Mouse (Mus musculus) cerebellum, adult 2 months (tissue): ENCODE data around the gene Sugp2. TPM values are rescaled to one million over a fixed set of nuclear protein-coding genes. Genes with fewer than 3 reads are reported as not detected.
A peak's percentile ranks its signal among the peaks of the same experiment; 100 is the strongest.

Experiments
- DNase-seq, 2 experiments: peaks; one replicate each; pipeline ENCODE4 v3.0.0; 2021
- H3K27ac ChIP-seq: fragments of 200-500 bp; 2 replicates; pipeline ENCODE4 v1.5.1; 2012; ENCODE audit warnings: low read length, control low read depth, inconsistent platforms; ENCODE audit not compliant: insufficient read depth
- H3K27me3 ChIP-seq: fragments of 200-500 bp; 2 replicates; pipeline ENCODE4 v1.6.1; 2012; ENCODE audit warnings: inconsistent platforms, mild to moderate bottlenecking, low read length, moderate library complexity; ENCODE audit not compliant: control insufficient read depth, insufficient read depth
- H3K4me1 ChIP-seq: fragments of 200-500 bp; 2 replicates; pipeline ENCODE4 v1.6.1; 2011; ENCODE audit warnings: low read length; ENCODE audit not compliant: control insufficient read depth, insufficient read depth
- H3K4me3 ChIP-seq: fragments of 200-500 bp; replicated peaks from 2 replicates; pipeline ENCODE3; 2011; ENCODE audit warnings: mild to moderate bottlenecking, low read depth, low read length, control low read depth; ENCODE audit not compliant: insufficient read depth
- CTCF ChIP-seq: fragments of 200-500 bp; IDR thresholded peaks from 2 replicates; pipeline ENCODE4 v1.5.1; 2011; ENCODE audit warnings: low read depth, mild to moderate bottlenecking, control low read depth, low read length, moderate library complexity, borderline replicate concordance; ENCODE audit not compliant: insufficient read depth
- POLR2A ChIP-seq: fragments of 200-500 bp; IDR thresholded peaks from 2 replicates; pipeline ENCODE4 v1.6.1; 2011; ENCODE audit warnings: low read length, control low read depth, borderline replicate concordance; ENCODE audit not compliant: insufficient read depth
- WGBS: fragments of 180-500 bp; shearing (Covaris S2); methylation state at CpG from one replicate; pipeline ENCODE4 v1.1.7; 2018; 5-methylcytosine and 5-hydroxymethylcytosine counted together
- polyA plus RNA-seq: library from polyadenylated mRNA; depleted of rRNA; stranded (reverse); fragments of >200 nt; gene quantifications from 2 replicates; pipeline ENCODE4 v1.2.3, GENCODE M21; 2012

Sugp2 gene
- polyA plus RNA-seq, 1 experiment = 102 TPM

- H3K27ac ChIP-seq = no peak overlapping the region
- H3K4me3 ChIP-seq = no peak overlapping the region
- 23% methylated on average over 4 of the region's 4 CpGs for WGBS
- no peaks in the 10 kb centered on the region for H3K4me1 ChIP-seq
- H3K27me3 ChIP-seq = no peaks in the 10 kb centered on the region
- DNase-seq = no peak
- TF ChIP-seq POLR2A (no peak), CTCF (no peak)
Measured at GRCm38 (mm10) chr8:70227997-70228396, 6.0 kb upstream of the Sugp2 start.

DNA sequence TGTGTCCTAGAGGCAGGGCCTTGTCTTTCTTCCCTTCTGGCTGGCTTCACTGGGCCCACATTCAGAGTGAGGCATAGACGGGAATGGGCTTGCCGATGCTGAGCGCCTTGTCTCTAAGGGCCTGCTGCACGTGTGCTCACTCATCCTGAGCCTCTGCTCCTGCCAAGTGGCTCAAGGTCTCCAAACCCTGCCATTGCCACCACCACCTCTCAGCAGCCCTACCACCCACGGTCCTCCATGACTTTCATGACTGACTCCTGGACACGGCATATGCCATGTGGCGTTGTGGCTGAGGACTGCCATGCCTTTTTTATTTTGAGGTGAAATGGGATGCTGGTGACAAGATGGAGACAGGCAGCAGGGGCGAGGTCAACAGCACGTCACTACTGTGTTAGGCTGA is 3.2 kb upstream of the Sugp2 start:
- Histone ChIP-seq H3K27me3 (no peaks in the 10 kb centered on the region), H3K4me3 (no peak overlapping the region), H3K4me1 (no peaks in the 10 kb centered on the region; the same call in 1 of the 2 replicates), H3K27ac (no peak overlapping the region)
- TF ChIP-seq CTCF (no peak), POLR2A (no peak)
- 67% methylated on average over 9 of the region's 9 CpGs for WGBS
- DNase-seq = no peak

GRCm38 (mm10) chr8:70233606-70234005 is 420 bp upstream of the Sugp2 start:
- no peak for TF ChIP-seq CTCF
- no peak for TF ChIP-seq POLR2A
- Histone ChIP-seq H3K4me1 (no peaks in the 10 kb centered on the region; the same call in 1 of the 2 replicates), H3K27me3 (no peaks in the 10 kb centered on the region), H3K27ac (no peak overlapping the region), H3K4me3 (peak overlapping the region; percentile 84)
- 2% methylated on average over 13 of the region's 13 CpGs for WGBS
- no peak for DNase-seq

GRCm38 (mm10) chr8:70234781-70235128 is 729 bp downstream of the Sugp2 start:
- peak overlapping the region; percentile 27; the same call in 1 of the 2 replicates for H3K27ac ChIP-seq
- under 1% methylated on average over 15 of the region's 15 CpGs for WGBS

DNA sequence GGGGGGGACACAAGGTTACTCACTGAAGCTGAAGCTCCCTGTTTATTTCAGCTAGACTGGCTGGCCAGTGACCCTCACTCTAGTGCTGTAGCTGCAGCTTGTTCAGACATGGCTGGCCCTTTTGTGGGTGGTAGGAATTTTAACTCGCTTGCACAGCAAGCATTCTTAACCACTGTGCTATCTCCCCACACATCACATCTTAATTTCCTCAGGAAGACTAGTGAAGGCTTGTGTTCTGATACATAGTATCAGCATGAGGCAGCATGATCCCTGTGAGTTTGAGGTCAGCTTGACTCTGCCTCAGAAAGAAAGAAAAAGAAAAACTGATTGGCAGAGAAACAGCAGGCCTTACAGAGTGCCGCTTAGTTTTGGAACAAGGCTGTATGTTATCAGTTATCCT is 3.8 kb downstream of the Sugp2 start:
- Histone ChIP-seq H3K27ac (no peak overlapping the region), H3K27me3 (no peaks in the 10 kb centered on the region), H3K4me3 (no peak overlapping the region), H3K4me1 (peaks cover 2% of the 10 kb centered on the region; the same call in 1 of the 2 replicates)
- WGBS = 84% methylated on average over 2 of the region's 2 CpGs
- no peak for TF ChIP-seq POLR2A
- TF ChIP-seq CTCF = no peak
- DNase-seq = no peak

More at GRCm38 (mm10) chr8:70234781-70235128, 729 bp downstream of the Sugp2 start:
- peak overlapping the region; percentile 84 for H3K4me3 ChIP-seq
- H3K27me3 ChIP-seq = no peaks in the 10 kb centered on the region
- TF ChIP-seq CTCF = no peak
- TF ChIP-seq POLR2A = no peak
- H3K4me1 ChIP-seq = no peaks in the 10 kb centered on the region; the same call in 1 of the 2 replicates
- no peak for DNase-seq

DNA sequence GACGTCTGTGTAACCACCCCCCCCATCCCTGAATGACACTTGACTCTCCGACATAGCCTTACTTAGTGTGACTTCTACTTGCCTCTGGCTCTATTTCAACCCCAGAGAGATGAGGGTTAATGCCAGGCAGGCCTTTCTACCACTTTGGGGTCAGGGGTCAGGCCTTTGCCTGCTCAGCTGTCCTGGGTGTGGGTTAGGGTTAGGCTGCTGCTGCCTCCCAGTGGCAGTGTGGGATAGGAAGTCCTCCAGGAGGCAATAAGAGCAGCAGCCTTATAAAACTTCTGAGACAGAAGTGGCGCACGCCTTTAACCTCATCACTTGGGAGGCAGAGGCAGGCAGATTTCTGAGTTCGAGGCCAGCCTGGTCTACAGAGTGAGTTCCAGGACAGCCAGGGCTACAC is 6.6 kb downstream of the Sugp2 start:
- no peak for DNase-seq
- no peak overlapping the region for H3K27ac ChIP-seq
- H3K27me3 ChIP-seq = no peaks in the 10 kb centered on the region
- WGBS = 85% methylated on average over 5 of the region's 5 CpGs
- no peak overlapping the region for H3K4me3 ChIP-seq
- peaks cover 12% of the 10 kb centered on the region for H3K4me1 ChIP-seq
- TF ChIP-seq CTCF (peak; percentile 8; the same call in 1 of the 2 replicates), POLR2A (no peak)

DNA sequence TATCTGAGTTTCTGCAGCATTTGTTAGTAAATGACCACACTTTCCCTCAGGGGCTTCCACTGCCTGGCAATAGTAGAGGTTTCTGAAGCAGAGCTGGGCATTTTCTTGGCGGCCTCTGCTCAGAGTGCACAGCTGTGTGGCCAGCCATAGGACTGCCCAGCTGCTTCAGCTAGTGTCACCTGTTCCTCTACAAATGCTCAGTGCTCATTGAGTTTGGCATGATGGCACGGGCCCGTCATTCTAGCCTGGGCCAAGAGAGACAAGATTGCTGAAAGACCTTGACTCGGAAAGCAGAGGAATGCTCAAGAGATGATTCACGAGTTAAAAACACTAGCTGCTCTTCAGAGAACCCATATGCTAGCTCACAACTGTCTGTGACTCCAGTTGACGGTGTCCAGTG is 12.6 kb downstream of the Sugp2 start:
- WGBS = 46% methylated on average over 6 of the region's 6 CpGs
- TF ChIP-seq CTCF (no peak), POLR2A (no peak)
- Histone ChIP-seq H3K27ac (no peak overlapping the region), H3K4me1 (peaks cover 14% of the 10 kb centered on the region), H3K27me3 (no peaks in the 10 kb centered on the region), H3K4me3 (no peak overlapping the region)
- no peak for DNase-seq

GRCm38 (mm10) chr8:70247841-70248240 is 13.8 kb downstream of the Sugp2 start:
- no peak overlapping the region for H3K27ac ChIP-seq
- no peak for DNase-seq
- no peak for TF ChIP-seq CTCF
- no peak for TF ChIP-seq POLR2A
- no peaks in the 10 kb centered on the region for H3K27me3 ChIP-seq
- H3K4me3 ChIP-seq = no peak overlapping the region
- 52% methylated on average over 3 of the region's 3 CpGs for WGBS
- peaks cover 19% of the 10 kb centered on the region for H3K4me1 ChIP-seq

GRCm38 (mm10) chr8:70254628-70255027 is 20.6 kb downstream of the Sugp2 start:
- H3K27ac ChIP-seq = no peak overlapping the region
- TF ChIP-seq CTCF (peak; percentile 12; the same call in 1 of the 2 replicates), POLR2A (no peak)
- no peak for DNase-seq
- H3K4me1 ChIP-seq = peaks cover 26% of the 10 kb centered on the region
- no peaks in the 10 kb centered on the region for H3K27me3 ChIP-seq
- no peak overlapping the region for H3K4me3 ChIP-seq
- 59% methylated on average over 1 of the region's 1 CpGs for WGBS
